Comparison of ENCODE assay signal across 24 mouse cellular contexts in genomic region chr2:4954216-4954760, GRCm38 (mm10). TPM values are rescaled to one million over a fixed set of nuclear protein-coding genes. Genes with fewer than 3 reads are reported as not detected.
"Had no signal": no experiment of that assay in that cellular context is flagged by ENCODE, and none has a peak within 500 bp of the region (broad histone marks: within the 10 kb centered on the region; RNA-seq: fewer than 3 reads in every experiment).

No protein-coding gene starts in this region.

- H3K9ac ChIP-seq: limb, embryonic 13.5 days; liver, embryonic 12.5 days; liver, embryonic 15.5 days; lung, embryonic 15.5 days; midbrain, embryonic 12.5 days; midbrain, embryonic 15.5 days; neural tube, embryonic 12.5 days; neural tube, embryonic 15.5 days; stomach, embryonic 15.5 days had no signal

- DNase-seq: kidney, adult 9 months; kidney, postnatal 14 days; kidney, postnatal 4 days; liver; lung, adult 18-20 months; lung, postnatal 10 days; lung, postnatal 36 days; right cerebral cortex, adult 18-20 months; right cerebral cortex, postnatal 14 days; spleen, adult 18-20 months; thymus, postnatal 36 days had no signal

- H3K4me3 ChIP-seq: limb, embryonic 10.5 days; limb, embryonic 13.5 days; liver, embryonic 12.5 days; liver, embryonic 15.5 days; lung, embryonic 15.5 days; midbrain, embryonic 12.5 days; midbrain, embryonic 15.5 days; neural tube, embryonic 12.5 days; neural tube, embryonic 15.5 days; stomach, embryonic 15.5 days had no signal

- H3K27ac ChIP-seq: limb, embryonic 10.5 days; limb, embryonic 13.5 days; liver, embryonic 12.5 days; liver, embryonic 15.5 days; lung, embryonic 15.5 days; midbrain, embryonic 12.5 days; midbrain, embryonic 15.5 days; neural tube, embryonic 12.5 days; neural tube, embryonic 15.5 days; stomach, embryonic 15.5 days had no signal

- H3K4me1 ChIP-seq: liver, embryonic 12.5 days; liver, embryonic 15.5 days; lung, embryonic 15.5 days; midbrain, embryonic 12.5 days; midbrain, embryonic 15.5 days; neural tube, embryonic 12.5 days; neural tube, embryonic 15.5 days; stomach, embryonic 15.5 days had no signal

- H3K27me3 ChIP-seq: limb, embryonic 13.5 days; liver, embryonic 12.5 days; liver, embryonic 15.5 days; lung, embryonic 15.5 days; midbrain, embryonic 12.5 days; midbrain, embryonic 15.5 days; neural tube, embryonic 12.5 days; neural tube, embryonic 15.5 days; stomach, embryonic 15.5 days had no signal

- H3K9me3 ChIP-seq: limb, embryonic 10.5 days; liver, embryonic 12.5 days; liver, embryonic 15.5 days; lung, embryonic 15.5 days; midbrain, embryonic 12.5 days; midbrain, embryonic 15.5 days; neural tube, embryonic 12.5 days; neural tube, embryonic 15.5 days; stomach, embryonic 15.5 days had no signal

- H3K36me3 ChIP-seq: limb, embryonic 10.5 days; limb, embryonic 13.5 days; liver, embryonic 12.5 days; liver, embryonic 15.5 days; lung, embryonic 15.5 days; midbrain, embryonic 12.5 days; midbrain, embryonic 15.5 days; neural tube, embryonic 12.5 days; neural tube, embryonic 15.5 days; stomach, embryonic 15.5 days had no signal

RNA-seq across cellular contexts. Expression of gene Ucma, which starts 21.6 kb away (rescaled TPM):
- total RNA-seq: megakaryocyte progenitor cell, adult 5-6 weeks had no signal
- polyA plus RNA-seq: kidney, embryonic 16.5 days; limb, embryonic 10.5 days; liver, embryonic 12.5 days; midbrain, embryonic 12.5 days; neural tube, embryonic 12.5 days; neural tube, embryonic 15.5 days; stomach, embryonic 15.5 days; urinary bladder, adult 2 months had no signal
